ENCODE assay signal across 18 mouse cellular contexts in genomic region chr4:123127051-123127450, GRCm38 (mm10). TPM values are rescaled to one million over a fixed set of nuclear protein-coding genes. Genes with fewer than 3 reads are reported as not detected.
"Had no signal": no experiment of that assay in that cellular context is flagged by ENCODE, and none has a peak within 500 bp of the region (broad histone marks: within the 10 kb centered on the region; RNA-seq: fewer than 3 reads in every experiment).

No protein-coding gene starts in this region.

- ATAC-seq: liver, embryonic 12.5 days had no signal

- H3K9ac ChIP-seq: limb, embryonic 15.5 days; liver, embryonic 12.5 days; lung, embryonic 14.5 days; neural tube, embryonic 12.5 days; stomach, embryonic 15.5 days had no signal

- DNase-seq: kidney, adult 9 months; kidney, postnatal 4 days; lung, embryonic 14.5 days; lung, postnatal 10 days; lung, postnatal 4 days; midbrain, embryonic 14.5 days; right cerebral cortex, postnatal 14 days; thymus, adult 2 months; thymus, postnatal 25 days had no signal

- H3K9me3 ChIP-seq: limb, embryonic 15.5 days; liver, embryonic 12.5 days; midbrain, embryonic 10.5 days; neural tube, embryonic 12.5 days; stomach, embryonic 15.5 days had no signal

- H3K4me3 ChIP-seq: layer of hippocampus, adult 2 months; limb, embryonic 15.5 days; liver, embryonic 12.5 days; midbrain, embryonic 10.5 days; neural tube, embryonic 12.5 days; stomach, embryonic 15.5 days had no signal

- H3K27me3 ChIP-seq: limb, embryonic 15.5 days; liver, embryonic 12.5 days; neural tube, embryonic 12.5 days; stomach, embryonic 15.5 days had no signal

- H3K4me2 ChIP-seq: limb, embryonic 15.5 days; liver, embryonic 12.5 days; lung, embryonic 14.5 days; neural tube, embryonic 12.5 days; stomach, embryonic 15.5 days had no signal

- H3K4me1 ChIP-seq: limb, embryonic 15.5 days; liver, embryonic 12.5 days; midbrain, embryonic 10.5 days; neural tube, embryonic 12.5 days; stomach, embryonic 15.5 days had no signal

- H3K27ac ChIP-seq: kidney, postnatal 0 days; layer of hippocampus, adult 2 months; limb, embryonic 15.5 days; liver, embryonic 12.5 days; midbrain, embryonic 10.5 days; neural tube, embryonic 12.5 days; stomach, embryonic 15.5 days had no signal

RNA-seq across cellular contexts. Expression of gene Oxct2b, which starts 11.0 kb away (rescaled TPM):
- polyA plus RNA-seq: liver, embryonic 12.5 days; lung, embryonic 14.5 days had no signal

RNA-seq across cellular contexts. Expression of gene Hpcal4, which starts 56.0 kb away (rescaled TPM):
- polyA plus RNA-seq: liver, embryonic 16.5 days; spleen, adult 2 months had no signal
